Mouse (Mus musculus) right cerebral cortex, postnatal 10 days (tissue): Measurements from ENCODE around the gene Urah.

Experiments used
- DNase-seq, 2 experiments: peaks; one replicate each; pipeline ENCODE4 v3.0.0; 2021; ENCODE audit warnings: low spot score in 2 of 2

Urah gene

DNA sequence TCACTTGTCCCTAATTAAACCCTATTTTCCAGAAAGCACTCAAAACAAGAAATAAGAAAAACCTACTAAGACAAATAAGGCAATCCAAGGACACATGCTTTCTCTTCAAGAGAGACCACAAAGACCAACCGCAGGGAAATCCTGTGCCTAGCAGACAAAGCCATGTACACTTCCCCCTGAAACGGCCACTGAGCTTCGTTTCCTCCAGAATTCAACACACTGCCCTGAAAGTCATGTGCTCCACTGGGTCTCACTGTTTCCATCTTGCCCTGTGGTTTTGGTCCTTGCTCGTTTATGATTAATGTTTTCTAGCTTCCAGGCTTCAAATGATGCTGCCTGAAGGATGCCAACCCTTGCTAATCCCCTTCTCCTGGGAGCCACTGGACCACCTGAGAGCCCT, 39.4 kb downstream of the Urah start:
- DNase-seq: no peak

DNA sequence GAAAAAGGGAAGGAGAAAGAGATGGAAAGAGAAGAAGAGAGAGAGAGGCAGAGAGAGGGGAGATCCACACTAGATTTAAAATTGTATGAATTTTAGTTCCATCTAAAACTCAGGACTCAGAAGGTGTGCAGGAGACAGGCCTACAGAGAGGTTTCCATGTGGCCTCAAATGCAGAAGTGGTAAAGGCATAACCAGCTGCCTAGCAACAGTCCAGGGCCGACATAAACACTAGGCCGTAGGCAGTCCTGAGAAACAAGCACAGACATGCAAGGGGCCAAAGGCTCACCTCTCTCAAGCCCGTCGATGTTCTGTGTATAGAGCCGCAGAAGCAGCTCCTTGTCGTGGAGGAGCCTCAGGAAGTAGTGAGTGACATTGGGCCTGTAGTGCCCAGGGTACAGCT, 42.5 kb downstream of the Urah start:
- DNase-seq: no peak

DNA sequence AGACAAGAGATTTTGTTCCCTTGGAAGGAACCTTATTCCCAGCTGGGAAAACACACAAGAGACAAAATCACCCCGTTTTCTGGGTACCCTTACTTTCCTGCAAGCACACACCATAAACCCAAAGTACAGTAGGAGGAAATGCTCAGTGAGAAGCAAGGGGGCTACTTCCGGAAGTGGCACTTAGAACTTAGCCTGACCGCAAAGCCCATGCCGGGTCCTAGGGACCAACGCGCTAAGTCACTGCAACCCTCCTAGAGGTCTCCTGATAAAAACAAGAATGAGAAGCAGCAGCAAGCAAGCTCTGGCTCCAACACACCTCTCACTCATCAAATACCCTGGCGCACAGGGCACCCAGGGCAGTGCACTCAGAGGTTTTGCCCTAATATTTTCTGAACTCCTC, 44.5 kb downstream of the Urah start:
- DNase-seq: no peak

DNA sequence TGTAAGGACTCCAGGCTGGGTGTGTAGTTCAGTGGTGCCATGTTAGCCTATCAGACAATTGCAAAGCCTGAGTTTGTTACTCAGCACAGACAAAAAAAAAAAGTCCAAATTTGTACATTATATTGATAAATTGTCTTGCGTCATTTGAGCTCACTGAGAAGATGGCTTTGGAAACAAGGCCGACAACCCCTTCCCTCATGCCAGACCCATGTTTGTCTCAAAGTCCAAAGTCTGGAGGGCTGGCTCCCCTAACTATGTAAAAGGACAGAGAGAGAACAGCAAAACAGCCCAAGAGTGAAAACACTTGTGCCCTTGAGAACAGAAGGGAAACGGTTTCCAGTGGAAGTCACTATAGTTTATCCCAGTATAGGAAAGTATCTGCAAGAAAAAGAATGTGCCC, 45.6 kb downstream of the Urah start:
- DNase-seq: no peak

DNA sequence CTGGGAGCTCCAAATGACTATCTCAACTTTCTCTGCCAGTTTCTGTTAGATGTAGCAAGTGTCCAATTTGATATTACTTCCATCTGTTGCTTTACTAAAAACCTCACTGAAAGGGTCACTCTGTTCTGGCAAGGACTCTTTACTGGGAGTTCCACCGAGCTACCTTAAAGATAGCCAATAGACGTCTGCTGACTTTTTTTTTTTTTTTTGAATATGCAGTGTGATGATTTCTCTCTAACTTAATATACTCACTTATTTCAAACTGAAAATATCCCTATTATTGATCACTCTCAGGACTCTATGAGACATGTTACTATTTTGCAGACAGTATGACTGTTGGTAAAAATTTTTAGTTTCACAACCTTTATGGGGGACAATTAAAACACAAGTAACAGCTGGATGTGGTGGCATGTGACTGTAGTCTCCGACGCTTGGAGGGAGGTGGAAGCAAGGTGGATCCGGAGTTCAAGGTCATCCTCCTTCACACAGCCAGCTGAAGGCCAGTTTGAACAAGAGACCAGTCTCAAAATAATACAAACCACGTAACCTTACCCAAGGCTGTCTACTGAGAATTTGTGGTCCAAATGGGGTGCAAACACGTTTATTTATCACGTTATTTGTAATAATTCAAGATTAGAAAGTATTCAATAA, 46.2 kb downstream of the Urah start:
- no peak for DNase-seq

DNA sequence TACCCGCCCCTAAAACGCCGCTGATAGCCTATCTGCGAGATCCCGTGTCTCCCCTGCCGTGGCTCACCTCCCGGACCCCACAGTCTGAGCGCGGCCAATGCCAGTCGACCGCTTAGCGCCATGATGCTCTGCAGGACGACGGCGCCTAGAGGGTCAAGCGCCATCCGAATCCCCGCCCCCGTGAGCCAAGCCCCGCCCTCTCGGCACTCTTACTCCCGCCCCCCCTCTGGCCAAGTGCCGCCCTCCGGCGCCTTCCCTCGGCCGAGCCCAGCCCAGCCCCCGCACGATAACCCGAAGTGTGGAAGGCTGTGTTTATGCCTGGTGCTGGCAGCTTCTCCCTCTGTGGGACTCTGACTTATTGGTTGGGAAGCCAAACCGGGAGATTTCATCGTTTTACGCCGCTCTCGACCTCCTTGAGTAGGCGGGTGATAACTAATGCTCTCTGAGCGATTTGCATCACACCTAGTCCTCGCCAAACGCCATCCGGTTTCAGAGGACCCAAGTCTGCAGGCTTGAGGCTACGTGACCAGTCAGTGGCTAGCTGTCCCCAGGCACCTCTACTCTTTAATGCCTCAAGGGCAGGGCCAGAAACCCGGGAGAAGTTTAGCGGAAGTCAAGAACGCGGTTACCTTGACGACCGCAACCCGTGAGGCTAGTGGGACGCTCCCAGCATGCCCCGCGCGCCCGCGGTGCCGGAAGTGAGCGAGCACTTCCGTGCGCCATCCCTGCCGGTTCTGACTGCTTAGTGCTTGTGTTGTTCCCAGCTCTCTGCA, 47.1 kb downstream of the Urah start, which contains the start of the genes Psmd13 and Sirt3:
Gene Psmd13 (plus strand): TSS at position 273 of the 773 bp plus-strand sequence.
Gene Sirt3 (minus strand): TSS at position 614 of the 773 bp plus-strand sequence.
- peak; percentile 96 to 97 for DNase-seq

DNA sequence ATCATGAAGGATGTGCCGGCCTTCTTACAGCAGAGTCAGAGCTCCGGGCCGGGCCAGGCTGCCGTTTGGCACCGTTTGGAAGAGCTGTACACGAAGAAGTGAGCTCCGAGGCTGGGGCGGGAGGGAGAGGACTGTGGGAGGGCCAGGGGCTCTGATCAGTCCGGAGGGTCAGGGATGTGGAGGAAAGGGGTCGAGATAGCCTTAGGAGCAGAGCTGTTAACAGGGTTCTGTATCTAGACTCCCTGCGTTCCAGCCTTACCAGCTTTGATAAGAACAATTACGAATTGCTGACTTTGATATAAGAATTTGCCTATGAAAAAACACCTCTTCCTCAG, 47.6 kb downstream of the Urah start:
- DNase-seq: no peak
